Mouse (Mus musculus) limb, embryonic 14.5 days (tissue): ENCODE measurements around the gene Crygn. TPM values are rescaled to one million over a fixed set of nuclear protein-coding genes. Genes with fewer than 3 reads are reported as not detected.
A peak's percentile ranks its signal among the peaks of the same experiment; 100 is the strongest.

Experiments
- ATAC-seq: fragments of 200-750 bp; cut with Nextera tagmentation; 2 replicates; pipeline ENCODE4 v1.8.0; 2017; ENCODE audit warnings: low read depth, moderate number of reproducible peaks, moderate TSS enrichment; ENCODE audit not compliant: low FRiP score
- DNase-seq: peaks from one replicate; pipeline ENCODE4 v3.0.0-alpha.2; 2015; ENCODE audit warnings: low spot score
- H3K27ac ChIP-seq: fragments of 300-500 bp; sonication (generic); replicated peaks from 2 replicates; pipeline ENCODE4 v1.5.1; 2014; ENCODE audit warnings: low read depth, mild to moderate bottlenecking, low read length, moderate library complexity, mixed read lengths
- H3K27me3 ChIP-seq: fragments of 300-500 bp; sonication (generic); 2 replicates; pipeline ENCODE4 v1.6.1; 2014; ENCODE audit warnings: low read length, mixed read lengths; ENCODE audit not compliant: control insufficient read depth, insufficient read depth
- H3K36me3 ChIP-seq: fragments of 300-500 bp; sonication (generic); 2 replicates; pipeline ENCODE4 v1.6.1; 2014; ENCODE audit warnings: mild to moderate bottlenecking, low read length, moderate library complexity, mixed read lengths; ENCODE audit not compliant: control insufficient read depth, insufficient read depth
- H3K4me1 ChIP-seq: fragments of 300-500 bp; sonication (generic); 2 replicates; pipeline ENCODE4 v1.6.1; 2014; ENCODE audit warnings: antibody characterized with exemption, low read length, mixed read lengths; ENCODE audit not compliant: control insufficient read depth, insufficient read depth
- H3K4me2 ChIP-seq: fragments of 300-500 bp; sonication (generic); replicated peaks from 2 replicates; pipeline ENCODE4 v1.6.1; 2014; ENCODE audit warnings: low read depth, mild to moderate bottlenecking, low read length, moderate library complexity; ENCODE audit not compliant: severe bottlenecking
- H3K4me3 ChIP-seq: fragments of 300-500 bp; sonication (generic); replicated peaks from 2 replicates; pipeline ENCODE4 v1.5.1; 2014; ENCODE audit warnings: low read length
- H3K9ac ChIP-seq: fragments of 300-500 bp; sonication (generic); 2 replicates; pipeline ENCODE4 v1.6.1; 2014; ENCODE audit warnings: mild to moderate bottlenecking, low read depth, low read length, moderate library complexity; ENCODE audit not compliant: severe bottlenecking
- H3K9me3 ChIP-seq: fragments of 300-500 bp; sonication (generic); 2 replicates; pipeline ENCODE4 v1.6.1; 2016; ENCODE audit warnings: low read length; ENCODE audit not compliant: control insufficient read depth
- POLR2A ChIP-seq: fragments of 200-500 bp; IDR thresholded peaks from 2 replicates; pipeline ENCODE4 v1.8.0; 2012; ENCODE audit warnings: inconsistent platforms, mild to moderate bottlenecking, moderate library complexity, borderline replicate concordance; ENCODE audit not compliant: insufficient read depth, insufficient read length; ENCODE audit errors: extremely low read depth
- WGBS: fragments of 180-500 bp; shearing (Covaris S2); extraction: QIAGEN DNeasy Blood & Tissue Kit; methylation state at CpG from one replicate; pipeline ENCODE4 v1.1.7; 2014; 5-methylcytosine and 5-hydroxymethylcytosine counted together
- polyA plus RNA-seq, 2 experiments: library from polyadenylated mRNA; depleted of rRNA in 1 of 2; stranded (reverse) in 1 of 2; unstranded in 1 of 2; fragments of >200 nt; fragmentation: Nextera tagmentation in 1 of 2; extraction: Ambion mirVana in 1 of 2; gene quantifications; 2 replicates each; pipeline versions ENCODE4 v1.2.1 to v1.2.3; 2012 to 2014

The Crygn gene
- polyA plus RNA-seq, 2 experiments = 0.09 to 2.3 TPM

- Histone ChIP-seq H3K36me3 (0 out of 2 replicates have a peak, but pooled peaks cover 4% of the 10 kb centered on the region), H3K4me3 (no peak overlapping the region), H3K4me2 (no peak overlapping the region), H3K27ac (no peak overlapping the region), H3K27me3 (no peaks in the 10 kb centered on the region), H3K9ac (no peak overlapping the region), H3K4me1 (peaks cover 30% of the 10 kb centered on the region), H3K9me3 (no peaks in the 10 kb centered on the region)
- WGBS = 65% methylated on average over 12 of the region's 12 CpGs
- ATAC-seq = no peak; the same call in 1 of the 2 replicates
- no peak for DNase-seq
- TF ChIP-seq POLR2A = no peak
Measured at GRCm38 (mm10) chr5:24726901-24727836, 30.6 kb downstream of the Crygn start.

GRCm38 (mm10) chr5:24725897-24726296 is 31.9 kb downstream of the Crygn start:
- H3K9me3 ChIP-seq = no peaks in the 10 kb centered on the region
- ATAC-seq (no peak), DNase-seq (no peak)
- H3K36me3 ChIP-seq = peaks cover 13% of the 10 kb centered on the region; the same call in 1 of the 2 replicates
- H3K27ac ChIP-seq = no peak overlapping the region
- no peak for TF ChIP-seq POLR2A
- H3K9ac ChIP-seq = no peak overlapping the region
- H3K4me1 ChIP-seq = peaks cover 26% of the 10 kb centered on the region
- no peak overlapping the region for H3K4me2 ChIP-seq
- 49% methylated on average over 6 of the region's 6 CpGs for WGBS
- H3K27me3 ChIP-seq = no peaks in the 10 kb centered on the region
- no peak overlapping the region for H3K4me3 ChIP-seq

DNA sequence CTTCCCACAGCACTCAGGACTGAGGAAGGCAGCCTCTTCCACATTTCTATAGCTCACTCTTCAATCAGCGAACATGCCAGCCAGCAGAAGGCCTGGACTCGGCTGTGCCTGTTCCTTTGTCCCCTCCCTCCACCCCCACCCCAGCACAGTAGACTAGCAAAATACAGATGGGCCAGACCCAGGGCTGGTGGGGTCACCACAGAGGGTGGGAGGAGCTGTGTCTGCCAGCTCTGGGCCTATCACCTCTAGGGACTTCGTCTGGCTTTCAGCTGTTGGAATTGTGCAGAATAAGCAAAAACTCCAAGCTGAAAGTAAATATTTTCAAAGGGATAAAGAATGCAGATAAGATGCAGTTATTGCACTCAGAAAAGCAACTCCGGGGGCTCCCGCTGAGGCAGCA is 33.0 kb downstream of the Crygn start:
- TF ChIP-seq POLR2A = no peak
- Histone ChIP-seq H3K9me3 (no peaks in the 10 kb centered on the region), H3K4me2 (no peak overlapping the region), H3K9ac (peak overlapping the region; percentile 28; the same call in 1 of the 2 replicates), H3K36me3 (peaks cover 15% of the 10 kb centered on the region; the same call in 1 of the 2 replicates), H3K27ac (peak overlapping the region; percentile 65), H3K27me3 (no peaks in the 10 kb centered on the region), H3K4me1 (peaks cover 22% of the 10 kb centered on the region), H3K4me3 (no peak overlapping the region)
- DNase-seq = no peak
- 30% methylated on average over 5 of the region's 5 CpGs for WGBS
- peak; percentile 32; the same call in 1 of the 2 replicates for ATAC-seq

- Histone ChIP-seq H3K36me3 (peaks cover 19% of the 10 kb centered on the region), H3K9me3 (no peaks in the 10 kb centered on the region), H3K27ac (peak overlapping the region; percentile 65; the same call in 1 of the 2 replicates), H3K9ac (no peak overlapping the region), H3K4me3 (no peak overlapping the region), H3K4me1 (peaks cover 17% of the 10 kb centered on the region), H3K4me2 (no peak overlapping the region), H3K27me3 (no peaks in the 10 kb centered on the region)
- no peak for TF ChIP-seq POLR2A
- ATAC-seq (no peak), DNase-seq (no peak)
- WGBS = 84% methylated on average over 5 of the region's 5 CpGs
Measured at GRCm38 (mm10) chr5:24724270-24724634, 33.6 kb downstream of the Crygn start.

- H3K9me3 ChIP-seq = no peaks in the 10 kb centered on the region
- peaks cover 15% of the 10 kb centered on the region for H3K4me1 ChIP-seq
- H3K27ac ChIP-seq = 0 out of 2 replicates have a peak overlapping the region, but pooled peaks have one; percentile 39
- H3K4me3 ChIP-seq = no peak overlapping the region
- H3K9ac ChIP-seq = no peak overlapping the region
- ATAC-seq (no peak), DNase-seq (no peak)
- WGBS = 73% methylated on average over 11 of the region's 11 CpGs
- H3K36me3 ChIP-seq = peaks cover 19% of the 10 kb centered on the region
- TF ChIP-seq POLR2A = no peak
- H3K27me3 ChIP-seq = no peaks in the 10 kb centered on the region
- H3K4me2 ChIP-seq = no peak overlapping the region
Measured at GRCm38 (mm10) chr5:24723527-24724269, 34.1 kb downstream of the Crygn start.
